In the genomic region with DNA sequence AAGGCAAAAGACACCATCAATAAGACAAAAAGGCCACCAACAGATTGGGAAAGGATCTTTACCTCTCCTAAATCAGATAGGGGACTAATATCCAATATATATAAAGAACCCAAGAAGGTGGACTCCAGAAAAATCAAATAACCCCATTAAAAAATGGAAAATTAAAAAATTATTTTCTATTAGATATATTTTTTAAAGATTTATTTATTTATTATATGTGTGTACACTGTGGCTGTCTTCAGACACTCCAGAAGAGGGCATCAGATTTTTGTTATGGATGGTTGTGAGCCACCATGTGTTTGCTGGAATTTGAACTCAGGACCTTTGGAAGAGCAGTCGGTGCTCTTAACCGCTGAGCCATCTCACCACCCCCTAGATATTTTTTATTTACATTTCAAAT, we compare ENCODE assay signal across 6 mouse cellular contexts.
DNase-seq lines count a peak whose midpoint lies in the region; ATAC-seq lines count a peak whose summit lies in the region.
"Not testable (repeated sequence)": the region's sequence is repeated elsewhere in the genome, so short reads cannot be mapped to it uniquely, and the experiment has no call there.

No protein-coding gene starts in this region.

- not testable (repeated sequence) for H3K27me3 ChIP-seq in embryonic facial prominence, embryonic 13.5 days; hindbrain, embryonic 11.5 days (ENCODE audit: control insufficient read depth, insufficient read depth, low read length); limb, embryonic 11.5 days (ENCODE audit: control insufficient read depth, insufficient read depth, low read length); liver, embryonic 11.5 days (replicated peaks; ENCODE audit: control insufficient read depth, insufficient read depth, low read length); neural tube, embryonic 11.5 days (ENCODE audit: control insufficient read depth, insufficient read depth, low read length)

- WGBS in embryonic facial prominence, embryonic 13.5 days: no CpG with 5 or more reads among the region's 2 CpGs
- WGBS in hindbrain, embryonic 11.5 days: no CpG with 5 or more reads among the region's 2 CpGs
- no CpG with 5 or more reads among the region's 2 CpGs for WGBS in limb, embryonic 11.5 days
- no CpG with 5 or more reads among the region's 2 CpGs for WGBS in liver, embryonic 11.5 days
- no CpG with 5 or more reads among the region's 2 CpGs for WGBS in neural tube, embryonic 11.5 days

- H3K9ac ChIP-seq in embryonic facial prominence, embryonic 13.5 days; hindbrain, embryonic 11.5 days (ENCODE audit: low read depth, low read length); limb, embryonic 11.5 days (ENCODE audit: low read length); liver, embryonic 11.5 days (ENCODE audit: low read depth, low read length); neural tube, embryonic 11.5 days (ENCODE audit: low read length): not testable (repeated sequence)

- not testable (repeated sequence) for H3K36me3 ChIP-seq in embryonic facial prominence, embryonic 13.5 days; hindbrain, embryonic 11.5 days (ENCODE audit: control insufficient read depth, insufficient read depth, low read length); limb, embryonic 11.5 days (ENCODE audit: control insufficient read depth, insufficient read depth, low read length); liver, embryonic 11.5 days (ENCODE audit: control insufficient read depth, insufficient read depth, low read length); neural tube, embryonic 11.5 days (ENCODE audit: control insufficient read depth, insufficient read depth, low read length)

- 0 out of 2 replicates have a peak, but pooled peaks have one; percentile 56 for ATAC-seq in embryonic facial prominence, embryonic 13.5 days (ENCODE audit: insufficient number of reproducible peaks, insufficient read depth, low FRiP score, low TSS enrichment, low read depth)
- peak; percentile 17; the same call in 1 of the 2 replicates for ATAC-seq in hindbrain, embryonic 11.5 days (ENCODE audit: low FRiP score)
- ATAC-seq in limb, embryonic 11.5 days (ENCODE audit: insufficient number of reproducible peaks, low FRiP score, low TSS enrichment, low read depth): peak; percentile 51; the same call in 1 of the 2 replicates
- 0 out of 2 replicates have a peak, but pooled peaks have one; percentile 43 for ATAC-seq in liver, embryonic 11.5 days (replicated peaks; ENCODE audit: low FRiP score)
- peak; percentile 50 for ATAC-seq in neural tube, embryonic 11.5 days (ENCODE audit: insufficient read depth, low FRiP score, low TSS enrichment)

- H3K27ac ChIP-seq in embryonic facial prominence, embryonic 13.5 days; hindbrain, embryonic 11.5 days (ENCODE audit: low read depth, low read length); limb, embryonic 11.5 days (replicated peaks; ENCODE audit: low read depth, low read length); liver, embryonic 11.5 days (ENCODE audit: low read depth, low read length); neural tube, embryonic 11.5 days (ENCODE audit: low read depth, low read length): not testable (repeated sequence)

- H3K4me3 ChIP-seq in embryonic facial prominence, embryonic 13.5 days; hindbrain, embryonic 11.5 days (ENCODE audit: low read depth, low read length); limb, embryonic 11.5 days (ENCODE audit: low read depth, low read length); liver, embryonic 11.5 days (ENCODE audit: low read depth, low read length); neural tube, embryonic 11.5 days (ENCODE audit: low read depth, low read length): not testable (repeated sequence)

- peak; percentile 71 for DNase-seq in heart, adult 11 months
- not testable (repeated sequence) for DNase-seq in hindbrain, embryonic 11.5 days (ENCODE audit: low spot score); limb, embryonic 11.5 days (ENCODE audit: low spot score); liver, embryonic 11.5 days (ENCODE audit: low spot score); neural tube, embryonic 11.5 days (ENCODE audit: low spot score)

- H3K4me1 ChIP-seq in embryonic facial prominence, embryonic 13.5 days; hindbrain, embryonic 11.5 days (replicated peaks; ENCODE audit: control insufficient read depth, insufficient read depth, low read length); limb, embryonic 11.5 days (ENCODE audit: control insufficient read depth, insufficient read depth, low read length); liver, embryonic 11.5 days (replicated peaks; ENCODE audit: control insufficient read depth, insufficient read depth, low read length); neural tube, embryonic 11.5 days (ENCODE audit: control insufficient read depth, insufficient read depth, low read length): not testable (repeated sequence)

- not testable (repeated sequence) for H3K4me2 ChIP-seq in embryonic facial prominence, embryonic 13.5 days; hindbrain, embryonic 11.5 days (replicated peaks; ENCODE audit: low read depth, low read length); limb, embryonic 11.5 days (ENCODE audit: low read depth, severe bottlenecking); liver, embryonic 11.5 days; neural tube, embryonic 11.5 days (ENCODE audit: low read depth)

- H3K9me3 ChIP-seq in embryonic facial prominence, embryonic 13.5 days; hindbrain, embryonic 11.5 days (ENCODE audit: control insufficient read depth, low read length); limb, embryonic 11.5 days (ENCODE audit: control insufficient read depth, low read length); liver, embryonic 11.5 days (ENCODE audit: control insufficient read depth, low read length); neural tube, embryonic 11.5 days (ENCODE audit: control insufficient read depth, low read length): not testable (repeated sequence)
